Mouse (Mus musculus): ENCODE data around the gene Clba1. TPM values are rescaled to one million over a fixed set of nuclear protein-coding genes. Genes with fewer than 3 reads are reported as not detected.
"Not testable (repeated sequence)": the region's sequence is repeated elsewhere in the genome, so short reads cannot be mapped to it uniquely, and the experiment has no call there.

Gene Clba1
- polyA plus RNA-seq, 1 experiment from 2014 or later, result 8.8 TPM

DNA sequence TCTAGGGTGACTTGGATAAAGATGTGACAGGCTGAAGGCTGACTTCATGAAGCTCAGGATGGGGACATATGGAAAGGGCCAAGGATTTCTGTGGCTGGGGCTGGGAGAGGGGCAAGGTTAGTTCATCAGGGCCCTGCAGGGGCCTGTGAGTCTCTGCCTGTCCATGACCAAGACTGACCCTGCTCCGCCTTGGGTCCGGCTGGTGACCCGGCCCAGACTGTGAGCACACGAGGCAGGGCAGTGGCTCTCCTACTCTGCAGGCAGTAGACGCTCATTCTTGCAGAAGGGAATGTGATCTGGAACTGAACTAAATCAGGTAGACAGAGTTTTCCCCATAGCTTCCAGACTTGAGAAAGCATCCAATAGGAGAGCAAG, 538 bp upstream of the Clba1 start:
- peak overlapping the region; percentile 28; the same call in 1 of the 2 replicates for H3K27ac ChIP-seq
- peak overlapping the region; percentile 71 for H3K4me3 ChIP-seq
- 72% methylated on average over 5 of the region's 5 CpGs for WGBS
- peaks cover 25% of the 10 kb centered on the region for H3K4me1 ChIP-seq
- ATAC-seq (ENCODE audit: low FRiP score, low read depth), result peak; percentile 14; the same call in 1 of the 2 replicates
- peak overlapping the region; percentile 68 for H3K9ac ChIP-seq
- H3K36me3 ChIP-seq, result peaks cover 10% of the 10 kb centered on the region
- H3K9me3 ChIP-seq, result no peaks in the 10 kb centered on the region
- H3K27me3 ChIP-seq, result peaks cover 21% of the 10 kb centered on the region
- H3K4me2 ChIP-seq (replicated peaks), result peak overlapping the region; percentile 99

DNA sequence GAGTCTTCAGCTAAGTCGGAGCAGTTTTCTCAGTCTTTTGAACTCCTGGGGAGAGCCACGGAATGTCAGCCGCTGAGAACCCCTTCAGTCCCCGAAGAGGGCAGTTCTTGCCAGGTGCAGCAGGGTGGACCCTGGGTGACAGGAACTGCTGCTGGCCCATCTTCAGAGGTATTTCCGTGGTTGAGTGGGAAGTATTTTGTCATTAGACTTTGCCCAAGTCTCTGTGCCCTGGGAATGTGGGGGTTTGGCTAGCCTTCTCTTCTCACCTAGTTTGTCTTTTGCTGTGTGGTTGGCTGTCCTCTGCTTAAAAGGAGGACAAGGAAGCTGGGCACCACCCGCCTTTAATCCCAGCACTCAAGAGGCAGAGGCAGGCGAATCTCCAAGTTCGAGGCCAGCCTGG, 904 bp downstream of the Clba1 start:
- ATAC-seq (ENCODE audit: low FRiP score, low read depth), result no peak
- peaks cover 25% of the 10 kb centered on the region for H3K36me3 ChIP-seq
- H3K4me3 ChIP-seq, result peak overlapping the region; percentile 71
- peaks cover 19% of the 10 kb centered on the region for H3K27me3 ChIP-seq
- peaks cover 20% of the 10 kb centered on the region for H3K4me1 ChIP-seq
- H3K9ac ChIP-seq, result peak overlapping the region; percentile 68
- H3K27ac ChIP-seq, result no peak overlapping the region
- no peaks in the 10 kb centered on the region for H3K9me3 ChIP-seq
- peak overlapping the region; percentile 99 for H3K4me2 ChIP-seq (replicated peaks)
- 19% methylated on average over 8 of the region's 8 CpGs for WGBS

GRCm38 (mm10) chr12:112810092-112810885, 1.6 kb downstream of the Clba1 start:
- ATAC-seq (ENCODE audit: low FRiP score, low read depth), result no peak
- Histone ChIP-seq H3K27me3 (peaks cover 19% of the 10 kb centered on the region), H3K4me3 (peak overlapping the region; percentile 71; the same call in 1 of the 2 replicates), H3K9ac (peak overlapping the region; percentile 68; the same call in 1 of the 2 replicates), H3K36me3 (peaks cover 31% of the 10 kb centered on the region), H3K4me2 (replicated peaks) (peak overlapping the region; percentile 99), H3K9me3 (no peaks in the 10 kb centered on the region), H3K27ac (no peak overlapping the region), H3K4me1 (peaks cover 20% of the 10 kb centered on the region)
- 62% methylated on average over 19 of the region's 19 CpGs for WGBS

DNA sequence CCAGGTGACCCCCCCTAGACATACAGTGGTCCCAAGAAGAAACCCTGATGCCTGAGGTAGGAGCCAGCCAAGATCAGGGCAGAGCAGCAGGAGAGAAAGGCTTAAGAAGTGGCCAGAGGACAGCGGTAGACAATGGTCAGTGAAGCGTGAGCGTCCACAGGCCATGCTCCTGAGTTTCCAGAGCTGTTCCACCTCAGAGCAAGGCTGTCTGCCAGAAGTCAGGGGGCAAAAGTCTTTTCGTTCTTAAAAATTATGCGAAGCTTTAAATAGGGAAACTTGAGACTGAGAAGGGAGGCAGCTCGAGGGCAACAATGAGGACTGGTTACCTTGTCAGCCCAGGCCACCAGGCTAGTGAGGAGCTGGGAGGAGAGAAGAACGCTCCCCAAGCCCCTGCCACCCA, 4.6 kb downstream of the Clba1 start:
- Histone ChIP-seq H3K27me3 (peaks cover 19% of the 10 kb centered on the region), H3K36me3 (peaks cover 47% of the 10 kb centered on the region), H3K4me2 (replicated peaks) (no peak overlapping the region), H3K4me3 (no peak overlapping the region), H3K4me1 (peaks cover 15% of the 10 kb centered on the region), H3K9ac (no peak overlapping the region), H3K9me3 (no peaks in the 10 kb centered on the region), H3K27ac (no peak overlapping the region)
- WGBS, result 88% methylated on average over 7 of the region's 7 CpGs
- ATAC-seq (ENCODE audit: low FRiP score, low read depth), result no peak

DNA sequence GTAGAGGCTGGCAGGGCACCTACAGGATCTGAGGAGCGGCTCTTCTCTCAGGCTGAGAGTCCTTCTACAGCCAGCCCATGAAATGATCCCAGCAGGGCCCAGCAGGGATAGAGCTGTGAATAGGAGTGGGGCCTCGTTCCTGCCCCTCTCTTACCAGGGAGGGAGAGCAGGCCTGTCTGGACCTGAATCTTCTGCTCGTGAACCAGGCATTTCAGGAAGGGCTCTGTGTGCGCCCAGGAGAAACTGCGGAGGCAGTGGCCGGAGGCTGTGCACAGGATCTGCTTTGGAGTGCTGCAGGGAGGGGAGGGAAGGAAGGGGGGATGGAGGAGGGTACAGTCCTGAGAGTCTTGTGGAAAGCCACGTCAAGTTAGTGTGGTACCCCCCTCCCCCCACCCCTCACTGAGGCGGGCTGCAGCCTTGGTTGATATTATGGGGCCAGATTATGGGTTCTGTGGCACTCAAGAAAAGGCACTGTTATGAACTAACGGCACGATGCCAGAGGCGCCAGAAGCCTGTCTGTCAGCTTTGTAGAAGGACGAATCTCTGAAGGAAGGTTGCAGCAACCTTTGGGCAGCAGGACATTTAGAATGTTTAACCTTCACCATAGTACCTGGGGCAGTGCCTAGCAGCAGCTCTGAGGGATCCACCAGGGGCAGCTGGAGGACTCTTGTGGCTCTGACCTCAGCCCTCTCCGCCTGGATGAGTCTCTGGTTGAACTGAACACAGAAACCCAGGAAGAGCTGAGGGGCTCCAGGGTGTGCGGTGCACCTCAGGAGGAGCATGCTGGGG, 6.1 kb downstream of the Clba1 start:
- Histone ChIP-seq H3K9me3 (no peaks in the 10 kb centered on the region), H3K4me3 (no peak overlapping the region), H3K4me1 (peaks cover 4% of the 10 kb centered on the region; the same call in 1 of the 2 replicates), H3K4me2 (replicated peaks) (no peak overlapping the region), H3K27ac (no peak overlapping the region), H3K27me3 (peaks cover 12% of the 10 kb centered on the region), H3K9ac (no peak overlapping the region), H3K36me3 (peaks cover 62% of the 10 kb centered on the region)
- no peak for ATAC-seq (ENCODE audit: low FRiP score, low read depth)
- WGBS, result 76% methylated on average over 14 of the region's 14 CpGs

DNA sequence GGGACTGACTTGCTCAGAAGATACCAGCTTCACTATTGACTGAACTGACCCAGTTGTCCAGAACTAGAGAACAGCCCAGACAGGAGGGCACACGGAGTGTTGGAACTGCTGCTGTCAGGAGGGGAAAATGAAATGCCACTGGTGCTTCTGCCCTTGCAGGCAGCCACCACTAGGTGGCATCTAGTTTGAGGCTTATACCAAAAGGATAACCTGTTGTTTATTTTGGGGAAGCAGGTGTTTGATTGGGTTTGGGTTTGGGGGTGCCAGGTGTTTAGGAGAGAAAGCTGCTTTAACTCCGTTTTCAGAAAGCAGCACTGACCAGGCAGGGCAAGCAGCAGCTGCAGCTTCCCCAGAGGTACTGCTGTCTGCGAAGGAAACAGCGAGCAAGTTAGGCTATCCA, 7.6 kb downstream of the Clba1 start:
- no peak for ATAC-seq (ENCODE audit: low FRiP score, low read depth)
- Histone ChIP-seq H3K9ac (no peak overlapping the region), H3K36me3 (peaks cover 75% of the 10 kb centered on the region), H3K4me3 (no peak overlapping the region), H3K4me2 (replicated peaks) (no peak overlapping the region), H3K27me3 (no peaks in the 10 kb centered on the region), H3K9me3 (no peaks in the 10 kb centered on the region), H3K4me1 (no peaks in the 10 kb centered on the region), H3K27ac (no peak overlapping the region)
- 52% methylated on average over 4 of the region's 4 CpGs for WGBS

- not testable (repeated sequence) for H3K4me3 ChIP-seq; H3K27ac ChIP-seq; H3K4me2 ChIP-seq (replicated peaks); H3K9me3 ChIP-seq; ATAC-seq (ENCODE audit: low FRiP score, low read depth); H3K9ac ChIP-seq; H3K4me1 ChIP-seq; H3K27me3 ChIP-seq
- H3K36me3 ChIP-seq, result peaks cover 79% of the 10 kb centered on the region
- 79% methylated on average over 7 of the region's 7 CpGs for WGBS
Measured at GRCm38 (mm10) chr12:112816866-112817265, 8.1 kb downstream of the Clba1 start.

GRCm38 (mm10) chr12:112819057-112819662, 10.4 kb downstream of the Clba1 start:
- no peak overlapping the region for H3K4me2 ChIP-seq (replicated peaks)
- WGBS, result 89% methylated on average over 8 of the region's 8 CpGs
- no peak for ATAC-seq (ENCODE audit: low FRiP score, low read depth)
- H3K9ac ChIP-seq, result no peak overlapping the region
- no peak overlapping the region for H3K27ac ChIP-seq
- H3K4me3 ChIP-seq, result no peak overlapping the region
- H3K4me1 ChIP-seq, result peaks cover 14% of the 10 kb centered on the region; the same call in 1 of the 2 replicates
- no peaks in the 10 kb centered on the region for H3K9me3 ChIP-seq
- H3K36me3 ChIP-seq, result peaks cover 68% of the 10 kb centered on the region
- no peaks in the 10 kb centered on the region for H3K27me3 ChIP-seq

DNA sequence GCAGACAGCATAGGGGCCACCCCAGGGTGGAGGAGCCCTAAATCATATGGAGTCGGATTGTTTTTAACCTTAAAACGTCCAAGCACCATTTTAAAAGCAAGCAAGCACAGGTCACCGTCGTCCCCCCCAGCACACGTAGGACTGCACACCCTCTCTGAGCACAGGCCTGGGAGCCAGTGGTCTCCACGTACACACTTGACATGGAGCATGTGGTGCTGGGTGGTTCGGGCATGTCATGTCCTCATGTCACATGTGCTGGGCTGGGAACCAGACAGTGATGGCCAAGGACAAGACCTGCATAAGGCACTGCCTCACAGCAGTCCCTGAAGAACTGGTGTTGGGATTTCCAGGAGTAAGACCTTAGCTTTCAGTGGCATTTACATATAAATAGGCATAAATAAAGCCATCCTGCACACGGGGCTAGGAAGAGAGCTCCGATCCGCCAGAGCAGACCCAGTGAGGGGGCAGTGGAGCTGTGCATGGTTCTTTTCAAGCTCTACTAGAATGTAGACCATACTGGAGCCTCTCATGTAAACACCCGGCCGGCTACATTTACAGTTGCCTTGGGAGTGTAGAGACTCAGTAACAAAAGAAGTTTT, 11.8 kb downstream of the Clba1 start:
- ATAC-seq (ENCODE audit: low FRiP score, low read depth), result no peak
- no peak overlapping the region for H3K9ac ChIP-seq
- H3K27ac ChIP-seq, result no peak overlapping the region
- no peaks in the 10 kb centered on the region for H3K27me3 ChIP-seq
- H3K4me2 ChIP-seq (replicated peaks), result no peak overlapping the region
- H3K4me1 ChIP-seq, result peaks cover 19% of the 10 kb centered on the region
- peaks cover 67% of the 10 kb centered on the region for H3K36me3 ChIP-seq
- no peaks in the 10 kb centered on the region for H3K9me3 ChIP-seq
- 87% methylated on average over 12 of the region's 12 CpGs for WGBS
- no peak overlapping the region for H3K4me3 ChIP-seq

- Histone ChIP-seq H3K4me1 (peaks cover 26% of the 10 kb centered on the region), H3K36me3 (peaks cover 74% of the 10 kb centered on the region), H3K9ac (no peak overlapping the region), H3K27me3 (no peaks in the 10 kb centered on the region), H3K9me3 (no peaks in the 10 kb centered on the region), H3K4me2 (replicated peaks) (no peak overlapping the region), H3K27ac (no peak overlapping the region), H3K4me3 (no peak overlapping the region)
- ATAC-seq (ENCODE audit: low FRiP score, low read depth), result no peak
- WGBS, result 68% methylated on average over 1 of the region's 1 CpGs
Measured at GRCm38 (mm10) chr12:112821216-112821615, 12.5 kb downstream of the Clba1 start.

GRCm38 (mm10) chr12:112821974-112822373, 13.2 kb downstream of the Clba1 start:
- H3K4me3 ChIP-seq, result no peak overlapping the region
- H3K9ac ChIP-seq, result no peak overlapping the region
- ATAC-seq (ENCODE audit: low FRiP score, low read depth), result no peak
- peaks cover 33% of the 10 kb centered on the region for H3K4me1 ChIP-seq
- H3K36me3 ChIP-seq, result peaks cover 79% of the 10 kb centered on the region
- no peaks in the 10 kb centered on the region for H3K27me3 ChIP-seq
- H3K27ac ChIP-seq, result no peak overlapping the region
- 87% methylated on average over 4 of the region's 4 CpGs for WGBS
- H3K9me3 ChIP-seq, result no peaks in the 10 kb centered on the region
- no peak overlapping the region for H3K4me2 ChIP-seq (replicated peaks)

- Histone ChIP-seq H3K4me3 (no peak overlapping the region), H3K27me3 (no peaks in the 10 kb centered on the region), H3K27ac (no peak overlapping the region), H3K36me3 (peaks cover 80% of the 10 kb centered on the region), H3K4me1 (peaks cover 40% of the 10 kb centered on the region), H3K4me2 (replicated peaks) (no peak overlapping the region), H3K9me3 (no peaks in the 10 kb centered on the region), H3K9ac (no peak overlapping the region)
- ATAC-seq (ENCODE audit: low FRiP score, low read depth), result no peak
- 69% methylated on average over 2 of the region's 2 CpGs for WGBS
Measured at GRCm38 (mm10) chr12:112822676-112823075, 13.9 kb downstream of the Clba1 start.

All from limb, embryonic 13.5 days (tissue).